Mouse (Mus musculus): Measurements from ENCODE around the gene Gas7.

Gas7 gene

GRCm38 (mm10) chr11:67535703-67536102 is 80.5 kb downstream of the Gas7 start:
- no peak for DNase-seq (ENCODE audit: low spot score)

- DNase-seq (ENCODE audit: low spot score): no peak
Observed at GRCm38 (mm10) chr11:67536413-67536812, 81.2 kb downstream of the Gas7 start.

GRCm38 (mm10) chr11:67537353-67537752 is 82.1 kb downstream of the Gas7 start:
- DNase-seq (ENCODE audit: low spot score): no peak

- DNase-seq (ENCODE audit: low spot score): no peak
Observed at GRCm38 (mm10) chr11:67538557-67538956, 83.3 kb downstream of the Gas7 start.

GRCm38 (mm10) chr11:67544656-67545432 is 89.6 kb downstream of the Gas7 start:
- DNase-seq (ENCODE audit: low spot score): no peak

GRCm38 (mm10) chr11:67546582-67546981 is 91.3 kb downstream of the Gas7 start:
- DNase-seq (ENCODE audit: low spot score): no peak

- no peak for DNase-seq (ENCODE audit: low spot score)
Observed at GRCm38 (mm10) chr11:67549306-67549705, 94.1 kb downstream of the Gas7 start.

GRCm38 (mm10) chr11:67549762-67550488 is 94.7 kb downstream of the Gas7 start:
- DNase-seq (ENCODE audit: low spot score): no peak

- DNase-seq (ENCODE audit: low spot score): no peak
Observed at GRCm38 (mm10) chr11:67552400-67552799, 97.2 kb downstream of the Gas7 start.

- DNase-seq (ENCODE audit: low spot score): no peak
Observed at GRCm38 (mm10) chr11:67554276-67554675, 99.0 kb downstream of the Gas7 start.

GRCm38 (mm10) chr11:67556360-67556759 is 101.1 kb downstream of the Gas7 start:
- DNase-seq (ENCODE audit: low spot score): no peak

GRCm38 (mm10) chr11:67558772-67559448 is 103.7 kb downstream of the Gas7 start:
- DNase-seq (ENCODE audit: low spot score): no peak

GRCm38 (mm10) chr11:67559522-67559921 is 104.3 kb downstream of the Gas7 start:
- DNase-seq (ENCODE audit: low spot score): no peak

GRCm38 (mm10) chr11:67561631-67562030 is 106.4 kb downstream of the Gas7 start:
- no peak for DNase-seq (ENCODE audit: low spot score)

- no peak for DNase-seq (ENCODE audit: low spot score)
Observed at GRCm38 (mm10) chr11:67563141-67563540, 107.9 kb downstream of the Gas7 start.

- DNase-seq (ENCODE audit: low spot score): no peak
Observed at GRCm38 (mm10) chr11:67564003-67564637, 108.9 kb downstream of the Gas7 start.

- DNase-seq (ENCODE audit: low spot score): no peak
Observed at GRCm38 (mm10) chr11:67565512-67565911, 110.3 kb downstream of the Gas7 start.

GRCm38 (mm10) chr11:67566704-67567103 is 111.5 kb downstream of the Gas7 start:
- DNase-seq (ENCODE audit: low spot score): no peak

- DNase-seq (ENCODE audit: low spot score): no peak
Observed at GRCm38 (mm10) chr11:67567184-67567583, 111.9 kb downstream of the Gas7 start.

GRCm38 (mm10) chr11:67567991-67568390 is 112.8 kb downstream of the Gas7 start:
- no peak for DNase-seq (ENCODE audit: low spot score)

- no peak for DNase-seq (ENCODE audit: low spot score)
Observed at GRCm38 (mm10) chr11:67568815-67569214, 113.6 kb downstream of the Gas7 start.

GRCm38 (mm10) chr11:67570947-67571346 is 115.7 kb downstream of the Gas7 start:
- DNase-seq (ENCODE audit: low spot score): no peak
